ENCODE assay signal across 8 mouse cellular contexts in the genomic region with DNA sequence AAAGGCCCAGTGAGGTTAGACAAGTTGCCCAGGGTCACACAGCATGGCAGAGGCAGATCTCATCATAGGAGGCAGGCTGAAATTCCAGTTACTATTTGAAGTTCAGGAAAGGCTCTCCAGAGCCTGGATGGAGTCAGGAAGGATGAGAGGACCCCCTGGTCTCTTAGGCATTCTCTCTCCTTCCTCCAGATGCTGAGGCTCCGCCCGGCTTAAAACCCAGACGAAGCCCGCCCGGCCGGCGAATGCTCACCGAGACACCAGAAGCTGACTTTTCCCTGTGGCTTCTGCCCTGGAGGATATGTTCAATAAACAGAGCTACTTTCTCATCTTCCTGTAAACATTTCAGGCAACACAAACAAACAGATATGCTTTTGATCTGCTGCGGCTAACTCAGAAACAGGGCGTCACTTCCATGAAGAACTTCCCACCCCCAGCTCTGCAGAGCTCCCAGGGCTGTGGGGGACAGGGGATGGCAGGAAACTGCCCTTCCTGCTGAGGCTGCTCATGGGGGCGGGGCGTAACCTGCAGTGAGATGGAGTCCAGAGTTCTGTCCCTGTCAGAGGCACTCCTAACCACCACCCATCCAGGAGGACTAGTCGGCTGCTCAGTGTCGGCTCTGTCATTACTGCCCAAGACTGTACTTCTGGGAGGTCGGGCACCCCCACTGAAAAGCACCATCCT. TPM values are rescaled to one million over a fixed set of nuclear protein-coding genes. Genes with fewer than 3 reads are reported as not detected.
DNase-seq lines count a peak whose midpoint lies in the region; ATAC-seq and TF ChIP-seq lines count a peak whose summit lies in the region.

No protein-coding gene starts in this region.

- H3K27ac ChIP-seq in midbrain, embryonic 12.5 days (replicated peaks) = no peak overlapping the region
- H3K27ac ChIP-seq in midbrain, postnatal 0 days (ENCODE audit: low read depth, low read length) = no peak overlapping the region
- peak overlapping the region; percentile 20; the same call in 1 of the 2 replicates for H3K27ac ChIP-seq in intestine, embryonic 16.5 days (ENCODE audit: low read length)
- peak overlapping the region; percentile 81 for H3K27ac ChIP-seq in lung, embryonic 14.5 days (ENCODE audit: low read depth)

- H3K4me1 ChIP-seq in midbrain, embryonic 12.5 days = peaks cover 88% of the 10 kb centered on the region
- H3K4me1 ChIP-seq in midbrain, postnatal 0 days (ENCODE audit: insufficient read depth, low read length) = peaks cover 18% of the 10 kb centered on the region; the same call in 1 of the 2 replicates
- H3K4me1 ChIP-seq in intestine, embryonic 16.5 days (ENCODE audit: control insufficient read depth, insufficient read depth, low read length) = peaks cover 37% of the 10 kb centered on the region
- peaks cover 36% of the 10 kb centered on the region for H3K4me1 ChIP-seq in lung, embryonic 14.5 days (ENCODE audit: insufficient read depth)

- ATAC-seq in midbrain, embryonic 12.5 days (ENCODE audit: low FRiP score, low read depth) = no peak
- ATAC-seq in midbrain, postnatal 0 days (ENCODE audit: low FRiP score) = no peak
- ATAC-seq in intestine, embryonic 16.5 days = peak; percentile 82
- peak; percentile 76 for ATAC-seq in lung, embryonic 14.5 days (ENCODE audit: insufficient read depth)
- ATAC-seq in erythroblast, adult 5-6 weeks (replicated peaks; ENCODE audit: low FRiP score, poor library complexity, severe bottlenecking) = no peak

- no peaks in the 10 kb centered on the region for H3K36me3 ChIP-seq in midbrain, embryonic 12.5 days
- H3K36me3 ChIP-seq in midbrain, postnatal 0 days (ENCODE audit: insufficient read depth, low read length) = no peaks in the 10 kb centered on the region
- no peaks in the 10 kb centered on the region for H3K36me3 ChIP-seq in intestine, embryonic 16.5 days (ENCODE audit: control insufficient read depth, insufficient read depth, low read length)
- no peaks in the 10 kb centered on the region for H3K36me3 ChIP-seq in lung, embryonic 14.5 days (ENCODE audit: insufficient read depth)

- no peak overlapping the region for H3K4me3 ChIP-seq in midbrain, embryonic 12.5 days
- no peak overlapping the region for H3K4me3 ChIP-seq in midbrain, postnatal 0 days (ENCODE audit: low read depth, low read length)
- H3K4me3 ChIP-seq in intestine, embryonic 16.5 days (ENCODE audit: low read length) = no peak overlapping the region
- H3K4me3 ChIP-seq in lung, embryonic 14.5 days (ENCODE audit: low read depth, low read length) = no peak overlapping the region

- no peak overlapping the region; the same call in 1 of the 2 replicates for H3K9ac ChIP-seq in midbrain, embryonic 12.5 days (replicated peaks)
- H3K9ac ChIP-seq in midbrain, postnatal 0 days (replicated peaks; ENCODE audit: low read length, poor library complexity, severe bottlenecking) = no peak overlapping the region
- peak overlapping the region; percentile 33; the same call in 1 of the 2 replicates for H3K9ac ChIP-seq in intestine, embryonic 16.5 days (ENCODE audit: low read depth, low read length)
- no peak overlapping the region for H3K9ac ChIP-seq in lung, embryonic 14.5 days

- H3K27me3 ChIP-seq in midbrain, embryonic 12.5 days = peaks cover 18% of the 10 kb centered on the region
- H3K27me3 ChIP-seq in midbrain, postnatal 0 days (ENCODE audit: insufficient read depth, low read length) = no peaks in the 10 kb centered on the region
- peaks cover 3% of the 10 kb centered on the region; the same call in 1 of the 2 replicates for H3K27me3 ChIP-seq in intestine, embryonic 16.5 days (replicated peaks; ENCODE audit: control insufficient read depth, insufficient read depth, low read length)
- H3K27me3 ChIP-seq in lung, embryonic 14.5 days (ENCODE audit: insufficient read depth, low read length) = no peaks in the 10 kb centered on the region

- no peak for TF ChIP-seq CTCF in midbrain, postnatal 0 days (IDR thresholded peaks at IDR 0.05)
- TF ChIP-seq CTCF in lung, embryonic 14.5 days (IDR thresholded peaks at IDR 0.05; ENCODE audit: low read depth) = no peak

- no peak for DNase-seq in midbrain, postnatal 0 days (ENCODE audit: low spot score)
- DNase-seq in heart, adult 18-20 months = peak; percentile 72 to 85
- DNase-seq in lung, embryonic 14.5 days = peak; percentile 81
- no peak for DNase-seq in spleen, postnatal 10 days (ENCODE audit: low spot score in 2 of 2)
- no peak for DNase-seq in urinary bladder, postnatal 4 days (ENCODE audit: low spot score in 2 of 2)

- WGBS in midbrain, embryonic 12.5 days = 23% methylated on average over 15 of the region's 15 CpGs
- 37% methylated on average over 14 of the region's 15 CpGs for WGBS in midbrain, postnatal 0 days
- 25% methylated on average over 15 of the region's 15 CpGs for WGBS in intestine, embryonic 16.5 days
- 18% methylated on average over 15 of the region's 15 CpGs for WGBS in lung, embryonic 14.5 days

- no peaks in the 10 kb centered on the region for H3K9me3 ChIP-seq in midbrain, embryonic 12.5 days
- no peaks in the 10 kb centered on the region for H3K9me3 ChIP-seq in midbrain, postnatal 0 days (ENCODE audit: low read length)
- no peaks in the 10 kb centered on the region for H3K9me3 ChIP-seq in intestine, embryonic 16.5 days (ENCODE audit: control insufficient read depth, low read length)
- no peaks in the 10 kb centered on the region for H3K9me3 ChIP-seq in lung, embryonic 14.5 days (ENCODE audit: low read depth, low read length)

- 0 out of 2 replicates have a peak overlapping the region, but pooled peaks have one; percentile 9 for H3K4me2 ChIP-seq in midbrain, embryonic 12.5 days (replicated peaks)
- no peak overlapping the region for H3K4me2 ChIP-seq in midbrain, postnatal 0 days (ENCODE audit: low read depth, low read length, poor library complexity, severe bottlenecking)
- H3K4me2 ChIP-seq in intestine, embryonic 16.5 days (ENCODE audit: low read depth, low read length) = no peak overlapping the region
- peak overlapping the region; percentile 12 for H3K4me2 ChIP-seq in lung, embryonic 14.5 days

RNA-seq across cellular contexts. Expression of gene Coro2b, which starts 13.9 kb away (rescaled TPM):
- 28.9 and 34.0 TPM in 2 replicates for polyA plus RNA-seq in midbrain, embryonic 12.5 days (2016; fragmentation: Nextera tagmentation; extraction: Ambion mirVana)
- 36.2 and 45.8 TPM in 2 replicates for total RNA-seq in midbrain, postnatal 0 days (2014; rRNA removed)
- polyA plus RNA-seq in midbrain, postnatal 0 days (2015; fragmentation: Nextera tagmentation; extraction: Ambion mirVana) = 21.4 and 22.8 TPM in 2 replicates
- total RNA-seq in heart, adult 18-20 months (2021) = 10 to 100 TPM; 13.3 to 13.8 TPM
- 7.0 and 8.2 TPM in 2 replicates for polyA plus RNA-seq in intestine, embryonic 16.5 days (2015; fragmentation: Nextera tagmentation; extraction: Ambion mirVana)
- polyA plus RNA-seq in lung, embryonic 14.5 days (2014; fragmentation: Nextera tagmentation; extraction: Ambion mirVana) = 22.2 and 26.2 TPM in 2 replicates
- 0.38 and 0.63 TPM in 2 replicates for total RNA-seq in erythroblast, adult 5-6 weeks (2015; ENCODE audit: low replicate concordance)
- not detected in 2 replicates for total RNA-seq in erythroblast, adult 5-6 weeks (2017; ENCODE audit: low replicate concordance)

Comparison
In these comparisons a context has a peak if more than half of its experiments do, and no peak if none do; other contexts are left out.
1. H3K4me2 ChIP-seq: peak in midbrain, embryonic 12.5 days (single experiment) and lung, embryonic 14.5 days (single experiment); none in midbrain, postnatal 0 days (single experiment) and intestine, embryonic 16.5 days (single experiment).
2. ATAC-seq: peak in intestine, embryonic 16.5 days (single experiment) and lung, embryonic 14.5 days (single experiment); none in midbrain, embryonic 12.5 days (single experiment), midbrain, postnatal 0 days (single experiment) and erythroblast, adult 5-6 weeks (single experiment).
3. H3K27ac ChIP-seq: peak in intestine, embryonic 16.5 days (single experiment) and lung, embryonic 14.5 days (single experiment); none in midbrain, embryonic 12.5 days (single experiment) and midbrain, postnatal 0 days (single experiment).
4. DNase-seq: peak in heart, adult 18-20 months (2 of 2) and lung, embryonic 14.5 days (single experiment); none in midbrain, postnatal 0 days (single experiment), spleen, postnatal 10 days (0 of 2) and urinary bladder, postnatal 4 days (0 of 2).